Mouse (Mus musculus) adrenal gland, adult 8-10 months (tissue): Measurements from ENCODE around the gene Olfr809. TPM values are rescaled to one million over a fixed set of nuclear protein-coding genes. Genes with fewer than 3 reads are reported as not detected.

Experiments
- DNase-seq: peaks from one replicate; pipeline ENCODE4 v3.0.0; 2022
- microRNA-seq, 2 experiments: library from miRNA; unstranded; fragments of <30 nt; microRNA quantifications; one replicate each; pipeline ENCODE4 v1.2.0; 2022
- total RNA-seq, 4 experiments: library from RNA; stranded (reverse); gene quantifications; 2 replicates each; pipeline ENCODE4 v1.2.4; 2022

Gene Olfr809
- total RNA-seq: not detected

- DNase-seq: no peak
These were observed at the start of gene Olfr809 for GRCm38 (mm10) chr10:129774338-129774737. Olfr809 (plus strand) TSS chr10:129774638.

DNA sequence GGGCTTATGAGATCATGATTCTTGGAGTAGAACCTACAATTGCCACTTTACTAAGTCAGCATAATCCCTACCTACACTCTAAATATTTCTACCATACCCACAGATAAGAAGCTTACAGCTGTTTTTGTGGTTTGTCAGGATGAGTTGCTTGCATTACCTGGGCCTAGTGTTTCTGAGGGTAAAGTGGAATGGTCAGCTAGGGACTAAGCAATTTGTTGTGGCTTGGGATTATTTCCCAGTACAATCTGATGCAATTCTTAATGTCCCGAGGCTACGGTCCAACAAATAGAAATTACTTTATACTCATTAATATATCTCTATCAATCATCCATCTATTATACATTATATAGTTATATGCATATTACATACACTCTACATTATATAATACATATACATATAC lies 45.2 kb upstream of the Olfr809 start, which contains the start of gene Olfr805:
Gene Olfr805 (minus strand): TSS at position 101 of the 400 bp plus-strand sequence.
- no peak for DNase-seq

DNA sequence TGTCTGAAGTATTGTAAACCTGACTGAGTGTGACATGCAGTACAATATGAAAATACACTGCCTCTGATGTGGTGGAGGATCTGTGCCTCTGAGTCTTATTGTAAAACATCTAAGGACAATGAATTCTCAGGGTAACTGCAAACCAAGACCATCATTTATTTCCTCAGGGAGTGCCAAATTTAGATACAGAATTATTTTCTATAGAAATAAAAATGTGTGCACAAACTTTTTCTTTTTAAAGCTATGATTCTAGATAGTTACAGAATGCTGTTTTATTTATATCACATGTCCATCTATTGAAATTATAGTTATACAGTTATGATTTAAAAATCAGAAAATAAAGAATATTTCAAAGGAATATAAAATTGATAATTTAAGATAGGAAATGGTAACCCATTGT lies 32.6 kb upstream of the Olfr809 start, which contains the start of gene Olfr806:
Gene Olfr806 (minus strand): TSS at position 101 of the 400 bp plus-strand sequence.
- DNase-seq: no peak

- no peak for DNase-seq
These were observed 16.7 kb upstream of the Olfr809 start, which contains the start of gene Olfr807 for GRCm38 (mm10) chr10:129757693-129758092. Olfr807 (minus strand) TSS chr10:129757793.

DNA sequence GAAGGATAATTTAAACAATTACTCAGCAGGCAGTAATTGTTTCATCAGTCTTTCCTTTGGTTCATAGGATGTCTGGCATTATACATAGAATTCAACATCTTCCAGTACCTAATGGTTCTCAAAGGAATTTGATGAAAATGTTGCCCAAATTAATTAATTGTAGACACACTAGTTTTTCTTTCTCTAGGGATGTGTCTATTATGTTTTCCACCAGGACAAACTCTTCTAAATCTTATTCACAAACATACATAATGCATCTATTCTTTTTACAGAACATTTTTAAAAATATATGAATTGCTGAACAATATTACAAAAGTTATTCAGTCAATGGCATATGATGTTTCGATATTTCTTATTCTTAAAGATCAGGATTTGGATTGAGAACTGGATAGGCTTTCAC lies 9.3 kb upstream of the Olfr809 start, which contains the start of gene Olfr808:
Gene Olfr808 (plus strand): TSS at position 301 of the 400 bp plus-strand sequence.
- DNase-seq: no peak

DNA sequence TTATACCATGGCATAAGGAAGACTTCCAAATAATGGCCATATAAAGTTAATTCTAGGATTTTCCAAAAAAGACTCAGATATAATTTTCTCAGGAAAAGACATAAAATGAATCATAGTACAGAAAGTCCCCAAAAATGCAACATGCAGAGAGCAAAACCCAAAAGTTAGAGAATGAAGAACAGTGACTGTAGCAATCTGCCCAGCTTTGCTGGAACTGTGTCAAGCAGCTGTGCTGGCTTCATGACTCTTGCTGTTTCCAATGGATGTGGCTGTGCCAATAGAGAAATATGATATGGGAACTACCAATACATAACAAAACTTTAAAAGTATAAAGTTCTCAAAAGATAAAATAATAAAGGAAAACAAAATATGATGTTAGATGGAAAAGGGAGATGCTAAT lies 3.7 kb downstream of the Olfr809 start:
- DNase-seq: no peak

GRCm38 (mm10) chr10:129794817-129795216 lies 20.4 kb downstream of the Olfr809 start, which contains the start of gene Olfr810:
Olfr810 (minus strand) TSS chr10:129794917.
- no peak for DNase-seq

GRCm38 (mm10) chr10:129804296-129804695 lies 29.9 kb downstream of the Olfr809 start, which contains the start of gene Olfr811:
Olfr811 (minus strand) TSS chr10:129804396.
- DNase-seq: no peak

Small RNAs within 50 kb of the gene (microRNA-seq; reads per million reads assigned to microRNA genes)
- 0 reads per million in 2 experiments for gene Gm24485

Other genes with a start within 250 kb of the Olfr809 start
- not detected for gene Olfr792, start 235.5 kb upstream of the Olfr809 start, total RNA-seq
- gene Olfr794, start 207.0 kb upstream of the Olfr809 start, total RNA-seq: not detected
- not detected for gene Olfr796, start 162.1 kb upstream of the Olfr809 start, total RNA-seq
- not detected for gene Olfr798, start 146.7 kb upstream of the Olfr809 start, total RNA-seq
- gene Olfr799, start 137.2 kb upstream of the Olfr809 start, total RNA-seq: not detected
- gene Olfr800, start 116.9 kb upstream of the Olfr809 start, total RNA-seq: not detected
- gene Olfr801, start 100.8 kb upstream of the Olfr809 start, total RNA-seq: not detected
- not detected for gene Olfr802, start 86.5 kb upstream of the Olfr809 start, total RNA-seq
- not detected for gene Olfr803, start 80.4 kb upstream of the Olfr809 start, total RNA-seq
- not detected for gene Olfr804, start 71.4 kb upstream of the Olfr809 start, total RNA-seq
- not detected for gene Olfr805, start 45.3 kb upstream of the Olfr809 start, total RNA-seq
- not detected for gene Olfr806, start 32.7 kb upstream of the Olfr809 start, total RNA-seq
- gene Olfr807, start 16.8 kb upstream of the Olfr809 start, total RNA-seq: not detected
- not detected for gene Olfr808, start 9.2 kb upstream of the Olfr809 start, total RNA-seq
- gene Olfr810, start 20.3 kb downstream of the Olfr809 start, total RNA-seq: not detected
- not detected for gene Olfr811, start 29.8 kb downstream of the Olfr809 start, total RNA-seq
- not detected for gene Olfr812, start 71.5 kb downstream of the Olfr809 start, total RNA-seq
- gene Olfr813, start 80.7 kb downstream of the Olfr809 start, total RNA-seq: not detected
- gene Olfr814, start 105.2 kb downstream of the Olfr809 start, total RNA-seq: not detected
- gene Olfr815, start 131.2 kb downstream of the Olfr809 start, total RNA-seq: under 1 TPM in 1 of 4 experiments, not detected in 3; 0.32 TPM
- gene Olfr816, start 141.0 kb downstream of the Olfr809 start, total RNA-seq: not detected
- not detected for gene Olfr818, start 174.5 kb downstream of the Olfr809 start, total RNA-seq
- gene Olfr819, start 192.6 kb downstream of the Olfr809 start, total RNA-seq: not detected
- gene Olfr247, start 201.5 kb downstream of the Olfr809 start, total RNA-seq: not detected
- not detected for gene Gm10310, start 210.4 kb downstream of the Olfr809 start, total RNA-seq
- gene Olfr820, start 238.0 kb downstream of the Olfr809 start, total RNA-seq: not detected